Mouse (Mus musculus) left cerebral cortex, postnatal 4 days (tissue): ENCODE results near the gene Eml4. TPM values are rescaled to one million over a fixed set of nuclear protein-coding genes. Genes with fewer than 3 reads are reported as not detected.

Experiments
- DNase-seq: peaks from one replicate; pipeline ENCODE4 v3.0.0-alpha.2; 2022
- intact Hi-C: fragments of 180-260 bp; cut with DNase I; formaldehyde crosslinking; loops from one replicate; pipeline ENCODE4 v1.15.1; 2025
- total RNA-seq, 2 experiments: library from RNA; stranded (reverse); gene quantifications; 2 replicates each; pipeline ENCODE4 v1.2.3; 2021

Eml4 gene
- total RNA-seq, 2 experiments from 2014 or later = 44.9 to 47.8 TPM

DNA sequence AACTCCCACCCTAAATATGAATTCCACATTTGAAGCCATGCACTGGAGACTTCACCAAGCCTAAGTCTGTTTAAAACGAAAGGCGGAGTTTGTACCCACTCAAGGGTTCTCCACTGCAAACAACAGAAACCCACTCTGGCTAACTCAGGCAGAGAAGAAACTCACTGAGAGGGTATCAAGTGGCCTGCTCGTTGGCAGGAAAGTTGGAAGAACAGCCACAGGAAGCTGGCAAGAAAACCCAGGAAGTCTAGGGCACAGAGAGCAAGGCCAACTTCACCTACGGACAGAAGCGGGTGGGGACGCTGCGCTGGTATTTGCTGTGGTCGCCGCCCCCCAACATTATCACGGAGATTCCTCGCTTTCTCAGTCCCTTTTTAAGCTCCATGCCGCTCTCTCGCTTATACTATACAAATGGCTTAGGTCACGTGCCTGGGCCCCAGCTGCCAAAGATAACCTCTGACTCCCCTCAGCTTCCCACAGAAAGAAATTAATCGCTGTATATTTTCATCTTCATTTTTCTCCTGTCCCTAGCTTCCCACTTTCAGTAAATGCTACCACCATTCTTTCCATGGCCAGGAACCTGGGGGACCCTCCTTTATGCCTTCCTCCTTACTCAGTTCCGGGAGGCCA is 9.7 kb upstream of the Eml4 start:
- intact Hi-C loops = no loop called here

DNA sequence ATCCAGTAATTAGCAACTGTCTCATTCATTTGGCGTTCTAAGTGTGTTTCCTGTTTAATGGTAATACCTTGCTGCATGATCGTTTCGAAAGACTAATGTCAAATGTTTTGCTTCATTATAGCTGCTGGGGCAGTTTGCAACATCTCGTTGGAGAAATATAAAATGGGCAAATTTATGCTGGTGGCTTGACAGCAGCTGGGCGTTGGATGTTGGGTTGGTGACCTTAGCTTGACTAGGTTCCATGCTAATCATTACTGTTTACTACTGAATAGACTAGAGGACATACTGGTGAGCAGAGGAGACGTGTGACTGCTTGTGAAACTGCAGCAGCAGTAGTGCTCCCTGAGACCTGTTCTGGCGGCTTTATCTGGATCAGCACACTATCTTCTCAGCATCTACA is 6.5 kb upstream of the Eml4 start:
- intact Hi-C loops = no loop called here
- no peak for DNase-seq

More for the DNA sequence above, 9.7 kb upstream of the Eml4 start:
- DNase-seq = no peak

DNA sequence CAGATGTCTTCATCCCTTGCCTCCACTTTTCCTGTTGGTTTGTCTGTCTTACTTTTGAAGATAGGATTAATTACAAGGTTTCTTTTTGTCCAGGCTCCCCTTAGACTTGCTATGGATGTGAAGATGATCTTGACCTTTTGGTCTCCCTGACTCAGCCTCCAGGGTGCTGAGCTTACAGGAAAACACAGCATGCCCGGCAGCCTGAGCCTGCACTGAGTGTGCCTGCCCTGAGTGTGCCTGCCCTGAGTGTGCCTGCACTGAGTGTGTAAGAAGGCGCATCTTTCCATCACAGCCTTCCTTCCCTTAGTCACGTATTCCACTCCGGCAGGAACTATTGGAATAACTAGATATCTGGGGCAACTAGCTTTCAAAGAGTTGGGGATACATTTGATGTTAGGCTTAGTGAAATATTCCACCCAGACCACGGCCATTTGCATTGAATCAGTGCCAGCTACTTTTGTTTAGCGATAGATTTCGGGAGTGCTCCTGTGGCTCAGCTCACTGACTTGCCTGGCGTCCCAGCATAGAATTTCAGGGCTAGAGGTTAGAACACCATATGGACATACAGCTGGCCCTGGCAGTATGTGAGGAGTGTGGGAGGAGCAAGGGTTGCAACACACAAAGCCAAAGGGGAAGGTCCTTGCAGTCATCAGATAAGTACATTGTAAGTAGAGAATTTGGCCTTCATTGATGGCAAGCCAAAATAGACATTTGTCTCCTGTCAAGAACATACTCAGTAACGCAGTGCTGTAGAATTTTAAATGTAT is 2.5 kb upstream of the Eml4 start:
- DNase-seq = peak; percentile 29
- intact Hi-C loops = no loop called here

DNA sequence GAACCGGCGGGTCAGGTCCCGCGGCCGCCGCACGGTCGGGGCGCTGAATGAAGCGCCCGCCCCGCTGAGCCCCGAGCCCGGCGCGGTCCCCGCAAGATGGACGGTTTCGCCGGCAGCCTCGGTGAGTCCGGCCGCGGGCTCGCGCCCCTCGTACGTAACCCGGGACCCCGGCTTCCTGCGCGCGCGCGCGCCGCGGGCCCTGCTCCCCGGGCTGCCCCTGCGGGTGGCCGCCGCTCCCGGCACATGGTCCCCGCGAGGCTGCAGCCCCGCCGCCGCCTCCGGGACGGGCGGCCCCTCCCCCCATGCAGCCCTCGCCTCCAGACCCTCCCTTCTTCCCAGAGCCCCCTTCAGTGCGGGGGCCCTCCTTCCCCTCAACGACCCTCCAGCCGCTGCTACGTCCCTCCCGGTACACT is 394 bp downstream of the Eml4 start:
- no peak for DNase-seq
- intact Hi-C loops = no loop called here

DNA sequence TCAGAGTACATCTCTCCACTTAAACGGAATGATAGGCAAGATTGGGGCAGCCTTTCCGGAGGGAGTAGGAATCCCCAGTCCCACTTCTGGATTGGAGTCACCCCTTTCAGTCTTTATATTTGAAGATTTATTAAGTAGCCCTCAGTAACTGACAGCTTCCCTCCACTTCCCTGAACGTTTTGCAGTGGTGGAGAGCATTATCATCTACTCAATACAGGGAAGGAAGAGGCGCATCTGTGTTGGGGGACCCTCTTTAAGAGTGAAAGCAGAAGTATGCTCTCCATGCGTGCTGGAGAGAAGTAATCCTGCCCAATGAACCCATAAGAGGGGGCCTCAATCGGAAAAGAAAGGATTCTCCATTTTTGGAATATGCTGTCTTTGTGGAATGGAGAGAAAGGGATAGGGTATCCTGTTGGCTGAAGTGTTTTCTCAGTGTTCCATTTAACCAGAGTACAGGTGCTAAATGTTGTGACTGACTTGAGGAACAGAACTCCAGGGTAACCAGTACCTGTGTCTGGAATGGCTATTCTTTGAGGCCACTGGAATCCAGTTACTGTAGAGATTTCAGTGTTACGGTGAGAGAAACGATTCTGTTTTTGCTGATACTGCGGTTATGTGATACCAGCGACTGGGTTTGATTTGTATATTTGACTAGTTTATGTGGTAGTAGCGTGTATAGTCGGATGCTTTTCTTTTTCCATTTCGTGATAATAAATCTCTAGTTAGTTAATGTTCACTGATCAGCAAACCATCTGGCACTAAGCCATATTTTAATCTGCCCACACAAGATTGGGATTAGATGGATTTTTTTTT is 1.1 kb downstream of the Eml4 start:
- DNase-seq = no peak
- intact Hi-C loops = no loop called here

DNA sequence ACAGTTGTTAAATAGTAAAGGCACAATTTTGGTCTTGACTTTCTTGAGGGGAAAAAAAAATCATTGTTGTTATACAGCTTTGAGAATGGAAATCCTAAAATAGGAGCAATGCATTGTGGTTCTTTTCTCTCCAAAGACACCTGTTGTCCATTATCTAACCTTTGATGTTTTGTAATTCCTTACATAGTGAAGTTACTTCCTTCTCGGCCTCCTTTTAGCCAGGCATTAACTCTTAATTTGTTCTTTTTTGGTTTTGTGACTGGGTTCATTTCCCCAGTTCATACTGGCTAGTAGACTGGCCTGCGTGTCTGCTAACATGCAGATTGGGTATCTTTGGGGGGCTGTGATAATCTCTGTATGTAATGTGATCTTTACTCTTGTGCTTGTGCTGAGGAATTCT is 1.7 kb downstream of the Eml4 start:
- intact Hi-C loops = no loop called here
- DNase-seq = no peak

DNA sequence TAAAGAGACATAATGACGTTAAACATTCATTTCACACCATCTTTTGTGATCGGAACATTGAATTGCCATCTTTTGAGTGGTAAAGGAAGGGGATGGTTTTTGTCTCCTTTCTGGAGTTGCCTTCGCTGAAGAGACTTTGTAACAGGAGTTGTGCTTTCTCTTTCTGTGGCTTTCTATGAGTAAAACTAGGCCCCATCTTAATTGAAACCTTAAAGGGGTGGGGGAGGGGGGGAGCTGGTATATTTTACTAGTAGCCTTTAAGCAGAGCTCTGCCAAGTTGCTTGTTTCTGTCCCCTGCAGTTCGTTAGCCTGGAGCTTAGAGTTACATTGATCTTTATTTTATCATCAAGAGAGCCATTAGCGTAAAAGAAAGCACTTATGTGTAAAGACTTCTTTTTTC is 2.3 kb downstream of the Eml4 start:
- DNase-seq = no peak
- intact Hi-C loops = no loop called here

DNA sequence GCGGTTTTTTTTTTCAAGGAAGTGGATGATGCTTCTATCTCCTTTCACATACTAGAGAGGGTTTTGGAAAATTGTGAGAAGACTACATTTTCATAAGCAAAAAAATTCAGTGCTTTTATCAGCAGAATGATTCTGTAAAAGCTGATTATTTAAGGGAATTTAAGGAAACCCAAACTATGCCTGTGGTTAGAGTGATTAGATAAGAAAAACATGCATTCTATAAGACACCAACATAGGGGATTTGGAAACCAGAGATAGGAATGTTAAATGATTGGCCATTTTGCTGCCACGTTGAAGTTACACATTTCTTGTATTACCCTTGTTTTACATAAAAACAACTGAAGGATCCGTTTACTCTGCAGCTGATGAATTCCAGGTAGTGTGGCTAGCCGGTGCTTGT is 2.7 kb downstream of the Eml4 start:
- no peak for DNase-seq
- intact Hi-C loops = no loop called here

DNA sequence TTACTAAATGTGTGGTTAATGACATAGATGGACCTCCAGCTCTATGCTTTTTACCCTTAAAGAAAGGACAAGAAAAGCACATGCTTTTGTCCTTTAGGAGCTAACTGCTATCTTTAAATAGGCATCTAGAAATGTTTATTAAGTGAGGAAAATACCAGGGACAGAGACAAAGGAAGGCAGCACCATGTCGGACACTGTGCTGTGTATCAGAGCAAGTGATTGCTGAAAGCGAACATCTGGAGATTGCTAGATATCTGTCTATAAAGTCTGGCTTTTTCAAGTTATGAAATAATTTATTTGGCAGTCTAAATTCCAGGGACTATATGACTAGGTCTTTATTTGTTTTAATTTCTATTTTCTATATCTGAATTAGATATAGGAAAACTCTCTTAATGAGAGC is 4.8 kb downstream of the Eml4 start:
- intact Hi-C loops = no loop called here
- no peak for DNase-seq

DNA sequence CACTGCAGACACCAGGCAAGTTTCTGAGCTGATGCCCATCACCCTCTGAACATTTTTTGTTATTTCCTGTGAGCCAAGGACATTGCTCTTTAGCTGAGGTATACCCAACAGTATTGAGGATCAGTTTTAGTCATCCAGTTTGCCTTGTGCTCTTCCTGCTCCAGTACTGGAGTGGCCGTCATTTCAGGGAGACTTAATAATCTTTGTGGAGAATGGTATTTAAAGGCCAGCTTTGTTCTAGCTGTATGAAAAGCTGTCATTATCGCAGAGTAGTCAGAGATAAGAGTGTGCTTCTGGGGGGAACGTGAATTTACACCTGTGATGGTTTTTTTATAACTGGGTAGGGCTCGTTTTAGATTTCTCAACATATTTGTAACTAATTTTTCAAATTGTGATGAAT is 9.2 kb downstream of the Eml4 start:
- no peak for DNase-seq
- intact Hi-C loops = no loop called here

DNA sequence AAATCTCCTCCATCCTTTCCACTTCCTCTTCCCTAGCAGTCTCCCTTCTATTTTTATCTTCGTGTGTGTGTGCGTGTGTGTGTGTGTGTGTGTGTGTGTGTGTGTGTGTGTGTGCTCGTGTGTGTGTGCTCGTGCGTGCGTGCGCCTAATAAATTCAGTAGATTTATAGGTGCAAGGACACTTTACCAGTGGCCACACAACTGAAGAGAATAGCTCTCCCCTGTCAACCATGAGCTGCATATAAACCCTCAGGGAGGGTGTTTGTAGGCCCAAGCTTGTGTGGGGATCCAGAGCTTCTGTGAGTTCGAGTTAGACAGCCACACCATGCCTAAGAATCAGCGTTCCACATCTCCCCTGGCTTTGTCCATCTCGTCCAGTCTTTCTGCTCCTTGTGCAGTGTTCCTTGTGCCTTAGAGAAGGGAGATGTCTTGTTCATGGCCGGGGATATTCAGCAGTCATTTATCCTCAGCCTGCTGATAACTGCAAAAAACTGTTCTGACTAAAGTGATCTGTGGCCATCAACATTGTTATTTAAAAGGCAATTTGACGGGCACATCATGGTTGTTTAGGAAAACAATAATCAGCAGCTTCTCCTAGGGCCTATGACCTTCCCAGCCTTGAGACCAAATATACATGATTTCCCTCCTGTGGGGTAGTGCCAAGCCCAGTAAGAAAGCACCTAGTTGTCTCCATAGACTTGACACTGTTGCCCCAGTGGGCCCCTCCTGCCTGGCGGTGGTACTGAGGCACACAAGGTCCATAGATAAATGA is 10.2 kb downstream of the Eml4 start:
- intact Hi-C loops = no loop called here
- DNase-seq = no peak

DNA sequence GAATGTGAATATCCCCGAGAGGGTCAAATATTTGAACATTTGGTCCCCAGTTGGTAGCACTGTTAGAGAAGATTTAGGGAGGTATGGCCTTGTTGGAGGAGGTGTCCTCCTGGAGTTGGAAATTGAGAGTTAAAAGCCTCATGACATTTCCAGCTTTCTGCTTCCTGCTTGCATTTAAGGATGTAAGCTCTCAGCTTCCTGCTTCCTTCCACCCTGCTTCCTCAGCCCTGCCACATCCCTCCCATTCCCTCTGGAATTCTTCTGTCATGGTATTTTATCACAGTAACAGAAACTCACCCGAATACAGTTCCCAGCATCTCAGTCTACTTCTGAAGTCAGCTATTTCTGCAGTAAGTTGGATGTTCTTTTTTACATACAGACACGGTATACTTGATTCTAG is 12.3 kb downstream of the Eml4 start:
- intact Hi-C loops = no loop called here

DNA sequence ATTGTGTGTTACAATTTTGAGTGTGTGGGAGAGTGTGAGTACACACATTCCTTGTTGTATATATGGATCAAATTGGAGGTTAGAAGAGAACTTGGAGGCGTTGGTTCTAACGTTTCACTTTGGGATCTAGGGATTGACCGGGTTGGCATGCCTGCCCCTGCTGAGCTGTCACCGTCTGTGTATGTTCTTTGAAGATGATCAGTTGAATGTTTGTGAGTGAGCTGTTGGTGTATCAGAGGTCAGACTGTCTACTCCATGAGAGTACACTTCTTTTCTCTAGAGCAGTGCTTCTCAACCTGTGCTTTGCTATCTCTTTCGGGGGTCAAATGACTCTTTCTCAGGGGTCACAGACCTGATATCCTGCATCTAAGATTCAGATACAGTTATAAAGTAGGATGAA is 13.6 kb downstream of the Eml4 start:
- intact Hi-C loops = no loop called here
- no peak for DNase-seq

More for the DNA sequence above, 12.3 kb downstream of the Eml4 start:
- DNase-seq = no peak

DNA sequence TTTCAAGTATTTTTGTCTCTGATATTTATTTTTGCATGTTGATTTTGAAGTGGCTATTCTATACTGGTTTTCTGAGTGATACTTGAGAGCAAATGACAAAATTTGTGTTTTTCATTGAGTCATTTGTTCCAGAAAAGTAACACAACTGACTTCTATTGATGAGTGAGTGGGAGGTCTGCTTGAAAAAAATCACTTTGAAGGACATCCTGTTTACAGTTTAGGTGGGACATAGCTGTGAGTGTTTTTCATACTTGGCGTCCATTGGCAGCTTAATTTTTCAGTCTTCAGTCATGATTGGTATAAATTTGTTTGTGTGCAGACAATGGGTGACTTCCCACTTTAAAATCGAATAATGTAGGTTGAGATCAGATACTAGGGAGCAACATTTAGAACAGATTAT is 14.4 kb downstream of the Eml4 start:
- DNase-seq = no peak
- intact Hi-C loops = no loop called here

DNA sequence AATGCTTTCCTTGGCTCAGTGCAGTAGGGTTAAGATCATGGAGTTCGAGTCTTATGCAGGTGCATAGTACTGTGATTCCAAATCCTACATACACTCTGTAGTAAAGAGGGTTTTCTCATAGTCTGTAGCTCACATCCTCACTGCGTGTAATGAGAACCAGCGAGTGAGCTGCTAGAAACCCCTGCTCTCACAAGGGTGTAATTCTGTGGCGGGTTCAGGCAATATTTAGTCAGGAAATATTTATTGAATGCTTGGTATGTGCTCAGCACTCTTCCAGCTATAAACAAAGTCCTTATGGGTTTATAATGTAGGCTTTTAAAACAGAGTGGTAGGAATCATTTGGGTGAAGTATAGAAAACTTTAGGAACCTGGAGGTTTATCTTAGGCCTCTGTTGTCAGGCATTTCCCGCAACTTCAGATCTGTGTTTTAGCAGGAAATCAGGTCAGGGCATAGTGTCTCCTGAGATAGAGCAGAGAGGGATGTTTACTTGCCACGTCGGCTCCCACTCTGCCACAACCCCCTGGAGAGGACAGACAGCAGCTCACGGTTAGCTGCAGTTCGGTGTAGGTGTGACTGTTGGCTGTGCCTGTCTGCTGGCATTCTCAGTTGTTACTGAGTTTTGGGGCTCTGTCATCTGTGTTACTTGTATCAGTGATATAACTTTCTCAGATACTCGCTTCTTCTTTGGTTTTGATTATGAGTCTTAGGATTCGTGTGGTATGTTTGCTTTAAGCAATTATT is 15.1 kb downstream of the Eml4 start:
- intact Hi-C loops = no loop called here
- DNase-seq = no peak

DNA sequence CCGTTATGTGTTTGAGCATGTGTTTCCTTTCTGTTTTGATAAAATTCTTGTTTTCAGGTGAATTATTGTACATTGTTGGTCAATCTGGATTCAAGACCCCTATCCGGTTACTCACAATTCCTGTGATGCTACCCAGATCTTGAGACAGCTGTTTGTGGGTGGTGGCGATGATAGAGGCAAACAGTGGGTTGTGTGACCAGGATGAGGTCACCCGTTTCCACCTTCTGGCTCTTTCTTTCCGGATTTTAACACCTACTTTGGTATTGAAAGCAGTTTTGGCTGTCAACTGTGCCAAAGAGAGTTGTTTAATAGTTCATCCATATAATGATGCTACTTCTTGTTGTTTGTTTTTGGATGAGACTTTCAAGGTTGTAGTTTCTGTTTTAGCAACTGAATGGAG is 16.7 kb downstream of the Eml4 start:
- DNase-seq = no peak

DNA sequence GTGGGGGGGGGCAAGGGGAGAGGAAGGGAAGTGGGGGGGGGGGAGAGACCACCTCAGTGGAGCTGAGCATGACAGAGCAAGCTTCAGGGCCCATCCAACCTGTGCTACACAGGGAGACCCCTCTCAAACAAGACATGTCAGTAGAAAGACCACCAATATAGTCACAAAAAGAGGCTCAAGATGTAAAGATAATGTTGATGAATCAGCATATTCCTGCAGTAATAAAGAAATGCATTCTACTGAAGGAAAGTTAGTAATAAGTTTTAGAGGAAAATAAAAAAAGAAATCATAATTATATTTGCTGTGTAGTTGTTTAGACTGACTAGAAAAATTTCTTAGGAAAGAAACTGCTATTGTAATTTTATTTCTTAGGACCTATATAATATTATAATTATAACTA is 23.4 kb downstream of the Eml4 start:
- intact Hi-C loops = loop anchor here (10.0 kb wide), 1 partner anchor 99 kb away; no protein-coding TSS in a partner anchor
- DNase-seq = no peak

More for the DNA sequence above, 16.7 kb downstream of the Eml4 start:
- intact Hi-C loops = no loop called here

DNA sequence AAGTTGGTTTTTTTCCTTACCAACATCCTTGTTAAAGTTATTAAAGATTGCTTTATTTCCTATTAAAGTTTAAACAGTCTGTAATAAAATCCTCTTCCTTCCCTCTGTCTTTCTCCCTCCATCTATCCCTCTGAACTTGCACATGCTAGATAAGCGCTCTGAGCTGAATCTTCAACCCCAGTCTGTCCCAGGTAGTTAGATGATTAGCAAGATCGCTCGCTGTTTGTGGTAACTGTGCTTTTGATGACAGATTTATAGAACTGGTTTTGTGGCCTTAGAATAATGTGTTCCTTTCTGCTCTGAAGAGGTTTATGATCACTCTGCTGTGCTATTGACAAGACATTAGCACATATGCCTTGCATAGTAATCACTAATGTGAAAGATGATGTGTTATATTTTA is 25.1 kb downstream of the Eml4 start:
- no peak for DNase-seq
- intact Hi-C loops = loop anchor here (10.0 kb wide), 1 partner anchor 101 kb away; no protein-coding TSS in a partner anchor

DNA sequence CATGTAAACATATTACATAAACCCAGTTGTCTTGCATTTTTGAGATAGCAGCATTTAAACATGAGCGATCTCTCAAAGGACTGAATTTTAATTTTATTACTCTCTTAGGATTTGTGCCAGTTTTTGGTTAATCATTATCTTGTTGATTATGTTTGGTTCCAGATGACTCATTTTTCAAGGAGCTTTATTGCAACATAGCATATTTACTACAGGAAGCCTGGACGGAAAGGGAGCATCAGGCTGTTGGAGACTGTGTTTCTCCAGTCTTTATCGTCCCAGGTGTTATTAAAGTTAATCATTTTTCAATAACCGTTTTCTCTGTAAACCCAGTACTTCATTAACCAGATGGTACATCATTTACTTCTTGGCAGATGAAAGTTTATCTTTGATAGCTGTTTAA is 26.1 kb downstream of the Eml4 start:
- intact Hi-C loops = loop anchor here (10.0 kb wide), 1 partner anchor 102 kb away; no protein-coding TSS in a partner anchor
- DNase-seq = no peak
